In genomic region chr16:5353881-5354280, GRCm38 (mm10) we compare ENCODE assay signal across 19 mouse cellular contexts.
"Had no signal": no experiment of that assay in that cellular context is flagged by ENCODE, and none has a peak within 500 bp of the region (broad histone marks: within the 10 kb centered on the region; RNA-seq: fewer than 3 reads in every experiment).

No protein-coding gene starts in this region.

- H3K27ac ChIP-seq: left cerebral cortex, adult 2 months; liver, embryonic 13.5 days; midbrain, embryonic 12.5 days; neural tube, embryonic 13.5 days; stomach, postnatal 0 days had no signal

- H3K9ac ChIP-seq: liver, embryonic 13.5 days; midbrain, embryonic 12.5 days; neural tube, embryonic 13.5 days had no signal

- H3K4me2 ChIP-seq: liver, embryonic 13.5 days; midbrain, embryonic 12.5 days; neural tube, embryonic 13.5 days had no signal

- H3K36me3 ChIP-seq: liver, embryonic 13.5 days; midbrain, embryonic 12.5 days; neural tube, embryonic 13.5 days had no signal

- H3K9me3 ChIP-seq: liver, embryonic 13.5 days; midbrain, embryonic 12.5 days; neural tube, embryonic 13.5 days had no signal

- DNase-seq: kidney, adult 18-20 months; kidney, adult 9 months; kidney, postnatal 14 days; kidney, postnatal 4 days; layer of hippocampus, postnatal 36 days; liver, embryonic 13.5 days; lung, adult 2 months; lung, postnatal 14 days; lung, postnatal 4 days; retina, postnatal 1 day; thymus, adult 2 months; thymus, postnatal 14 days; thymus, postnatal 4 days had no signal

- H3K4me3 ChIP-seq: left cerebral cortex, adult 2 months; liver, embryonic 13.5 days; midbrain, embryonic 12.5 days; myocyte; neural tube, embryonic 13.5 days had no signal

- H3K27me3 ChIP-seq: liver, embryonic 13.5 days had no signal

- ATAC-seq: midbrain, embryonic 16.5 days had no signal
